Mouse (Mus musculus): ENCODE results near the gene Tmem204.

- TF ChIP-seq CTCF (IDR thresholded peaks at IDR 0.05; ENCODE audit: low read depth) (no peak), EP300 (IDR thresholded peaks at IDR 0.05; ENCODE audit: low read depth) (no peak)
These were observed 27.8 kb upstream of the Tmem204 start for GRCm38 (mm10) chr17:25111220-25111619.

Measured in liver, postnatal 0 days (tissue).